Mouse (Mus musculus): Measurements from ENCODE around the gene Tango2.

- no peak for TF ChIP-seq CTCF (IDR thresholded peaks at IDR 0.05; ENCODE audit: extremely low read depth, insufficient read depth, insufficient read length, insufficient replicate concordance)
- no peak for TF ChIP-seq POLR2A (IDR thresholded peaks at IDR 0.05; ENCODE audit: low read depth, low read length)
These were observed 5.0 kb downstream of the Tango2 start for GRCm38 (mm10) chr16:18342650-18343570.
